Mouse (Mus musculus) monocyte, adult 5-6 weeks (primary cell): Measurements from ENCODE around the gene Npl. TPM values are rescaled to one million over a fixed set of nuclear protein-coding genes. Genes with fewer than 3 reads are reported as not detected.

ENCODE experiments used
- total RNA-seq: library from RNA; stranded (forward); fragments of 200-1000, 200-491, 200-594 nt; gene quantifications from 3 replicates; pipeline ENCODE4 v1.2.3, GENCODE M21; 2017

Npl gene
- total RNA-seq, 1 experiment from 2014 or later: 6.0 TPM

Other genes with a start within 250 kb of the Npl start
- 0.67 to 4.7 TPM (median 1.4 TPM) in 3 replicates for gene Lamc1, start 217.3 kb downstream of the Npl start, total RNA-seq
- gene Shcbp1l, start 124.9 kb downstream of the Npl start, total RNA-seq: 0.64 to 1.1 TPM in 2 of 3 replicates, not detected in the other
- gene Dhx9, start 62.4 kb downstream of the Npl start, total RNA-seq: 148 to 217 TPM (median 199 TPM) in 3 replicates
- not detected in 3 replicates for gene Rgs8, start 103.0 kb upstream of the Npl start, total RNA-seq
- 6.7 to 7.3 TPM (median 7.1 TPM) in 3 replicates for gene Rgs16, start 190.3 kb upstream of the Npl start, total RNA-seq
- gene Rnasel, start 199.4 kb upstream of the Npl start, total RNA-seq: 53.3 to 72.4 TPM (median 55.1 TPM) in 3 replicates